Mouse (Mus musculus) hindlimb bud, embryonic 11.5 days (tissue): Measurements from ENCODE around the gene Surf4.
A peak's percentile ranks its signal among the peaks of the same experiment; 100 is the strongest.

Source experiments
- DNase-seq: peaks from one replicate; pipeline ENCODE4 v3.0.0-alpha.2; 2012; ENCODE audit warnings: low read depth, low spot score; ENCODE audit errors: extremely low spot score

Surf4 gene

DNA sequence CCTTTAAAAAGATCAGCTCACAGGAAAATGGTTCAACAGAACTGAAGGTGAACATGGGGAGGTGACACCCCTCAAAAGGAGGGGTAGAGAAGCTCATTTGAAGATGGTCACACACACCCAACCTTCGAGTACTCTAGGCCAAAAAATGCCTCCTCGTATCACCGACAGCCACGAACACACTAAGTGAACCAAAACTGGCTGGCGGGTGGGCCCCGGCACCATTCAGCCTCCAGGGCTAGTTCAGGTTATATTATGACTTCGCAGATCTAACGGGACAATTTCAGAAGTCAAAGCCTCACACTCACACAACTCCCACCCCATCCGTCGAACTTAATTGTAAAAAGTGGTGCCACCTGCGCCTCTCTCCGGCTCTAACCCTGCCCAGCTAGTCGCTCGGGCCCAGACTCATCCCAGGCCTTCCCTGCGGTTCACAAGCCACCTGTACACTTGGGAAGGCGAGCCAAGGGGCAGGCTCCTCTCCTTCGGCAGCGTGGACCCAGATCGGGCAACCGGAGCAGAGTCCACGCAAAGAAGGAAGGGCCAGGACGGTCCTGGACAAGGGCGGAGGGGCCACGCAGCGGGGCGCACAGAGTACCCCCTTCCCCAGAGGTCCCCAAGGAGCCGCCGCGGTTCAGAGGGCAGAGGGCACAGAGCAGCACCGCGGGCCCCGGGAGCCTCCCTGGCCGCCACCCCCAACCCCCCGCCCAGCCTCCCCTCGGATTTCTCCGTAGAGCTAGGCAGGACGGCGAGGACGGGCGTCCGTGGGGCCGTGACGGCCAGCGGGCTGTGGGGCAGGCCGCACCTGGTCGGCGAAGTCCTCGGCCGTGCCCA is 1.0 kb downstream of the Surf4 start:
- no peak for DNase-seq

DNA sequence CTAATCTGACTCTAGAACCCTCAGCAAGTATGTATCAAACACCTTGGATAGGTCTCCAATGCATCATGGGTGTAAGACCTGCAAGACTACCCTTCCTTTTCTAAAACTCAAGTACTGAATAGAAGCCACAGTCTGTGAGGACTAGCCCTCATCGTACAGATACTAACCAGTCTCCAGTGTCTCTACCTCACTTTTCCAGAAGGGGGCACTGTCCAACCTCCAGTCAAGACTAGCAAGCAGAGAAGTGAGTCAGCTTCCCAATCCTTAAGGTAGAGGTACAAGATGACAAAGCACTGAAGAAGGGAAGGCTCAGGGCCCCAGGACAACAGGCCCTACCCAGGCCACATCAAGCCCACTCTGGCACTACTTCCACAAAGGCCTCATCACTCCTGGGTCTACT is 3.3 kb downstream of the Surf4 start:
- no peak for DNase-seq

DNA sequence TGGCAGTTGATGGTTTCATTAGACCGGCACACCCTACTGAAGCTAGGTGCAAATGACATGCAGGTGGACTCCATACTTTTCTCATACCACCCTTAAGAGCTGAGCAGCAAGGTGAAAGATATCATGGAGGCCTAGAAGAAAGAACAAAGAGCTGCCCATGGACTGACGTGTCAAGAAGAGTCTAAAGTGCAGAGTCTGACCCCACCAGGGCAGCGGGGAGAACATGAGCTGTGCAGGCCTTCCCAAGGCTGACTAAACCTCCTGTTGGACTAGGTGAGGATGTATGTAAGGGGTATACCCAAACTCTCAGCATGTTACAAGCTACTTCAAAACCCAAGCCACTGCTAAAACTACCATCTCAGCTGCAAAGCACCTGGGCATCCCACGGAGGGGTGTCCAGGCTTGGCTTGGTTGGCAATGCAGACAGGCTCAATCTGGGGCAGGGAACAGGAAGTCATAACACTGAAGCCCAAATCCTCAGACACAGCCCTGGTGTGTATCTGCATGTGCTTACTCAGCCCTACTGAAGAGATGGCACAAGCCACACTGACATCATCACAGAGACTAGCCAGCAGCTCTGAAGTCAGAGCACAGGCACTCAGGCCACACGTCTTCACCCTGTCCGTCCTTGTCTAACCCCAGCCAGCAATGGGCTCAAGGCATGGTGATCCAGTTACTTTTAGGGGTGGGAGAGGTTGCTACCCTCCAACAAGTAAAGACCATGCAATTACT is 5.8 kb downstream of the Surf4 start:
- DNase-seq = no peak

DNA sequence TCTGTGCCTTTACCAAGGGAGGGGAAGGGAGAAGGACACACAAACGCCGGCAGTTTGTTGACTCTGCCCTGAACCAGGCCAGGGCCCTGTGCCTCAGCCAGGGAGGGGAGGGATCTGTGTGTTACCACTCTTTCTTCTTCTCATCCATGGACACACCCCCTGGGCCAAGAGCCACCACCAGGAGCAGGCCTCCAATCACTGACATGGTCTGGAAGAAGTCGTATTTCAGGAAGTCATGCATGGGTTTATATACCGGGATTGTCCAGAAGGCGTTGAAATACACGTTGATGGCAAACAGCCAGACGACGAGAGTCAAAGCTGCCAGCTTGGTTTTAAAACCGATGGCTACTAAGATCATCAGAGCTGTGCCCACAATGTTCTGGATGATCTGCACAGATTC is 11.9 kb downstream of the Surf4 start:
- no peak for DNase-seq

DNA sequence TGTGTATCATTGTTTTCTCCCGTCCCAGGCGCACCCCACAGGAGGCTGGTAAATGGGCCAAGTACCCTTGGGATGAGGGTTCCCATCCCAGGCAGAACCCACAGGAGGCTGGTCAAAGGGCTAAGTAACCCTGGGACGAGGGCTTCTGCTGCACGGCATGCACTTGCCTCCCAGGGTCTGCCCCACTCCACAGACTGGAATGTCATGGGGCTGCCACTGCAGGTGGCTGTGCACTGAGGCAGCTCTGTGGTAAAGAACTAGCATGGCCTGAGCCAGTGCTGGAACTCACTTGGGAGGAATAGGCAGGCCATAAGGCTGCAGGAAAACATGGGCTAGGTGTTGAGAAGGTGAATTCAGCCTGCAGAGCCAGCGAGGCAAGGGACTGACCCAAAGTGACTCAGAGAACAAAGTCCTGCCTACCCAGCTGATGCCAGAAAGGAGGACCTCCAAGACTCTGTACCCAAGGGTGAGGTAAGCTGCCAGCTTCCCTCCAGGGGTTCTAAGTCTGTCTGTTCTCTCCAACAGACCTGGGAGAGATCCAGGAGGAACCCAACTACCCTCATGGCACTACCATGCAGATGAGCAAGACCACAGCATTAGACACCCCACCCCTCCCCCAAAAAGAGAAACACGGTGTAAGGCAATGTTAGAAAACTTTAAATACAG is 13.4 kb downstream of the Surf4 start:
- no peak for DNase-seq

DNA sequence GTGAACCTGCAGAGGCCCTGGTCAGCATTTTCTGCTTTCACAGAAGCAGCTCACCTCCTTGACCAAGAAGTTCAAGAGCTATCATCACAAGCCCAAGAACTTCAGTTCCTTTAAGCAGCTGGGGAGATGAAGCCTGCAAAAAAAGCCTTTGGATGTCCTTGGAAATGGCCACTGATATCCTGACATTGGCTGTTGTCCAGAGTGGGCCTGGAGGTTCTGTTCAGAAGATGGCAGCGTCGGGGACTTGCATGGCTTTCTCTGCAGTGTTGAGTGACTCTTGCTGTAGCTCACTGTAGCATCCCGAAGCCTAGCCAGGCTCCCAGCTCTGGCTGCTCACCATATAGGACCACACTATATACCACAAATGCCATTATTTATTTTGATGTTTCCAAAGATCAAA is 14.0 kb downstream of the Surf4 start:
- no peak for DNase-seq

DNA sequence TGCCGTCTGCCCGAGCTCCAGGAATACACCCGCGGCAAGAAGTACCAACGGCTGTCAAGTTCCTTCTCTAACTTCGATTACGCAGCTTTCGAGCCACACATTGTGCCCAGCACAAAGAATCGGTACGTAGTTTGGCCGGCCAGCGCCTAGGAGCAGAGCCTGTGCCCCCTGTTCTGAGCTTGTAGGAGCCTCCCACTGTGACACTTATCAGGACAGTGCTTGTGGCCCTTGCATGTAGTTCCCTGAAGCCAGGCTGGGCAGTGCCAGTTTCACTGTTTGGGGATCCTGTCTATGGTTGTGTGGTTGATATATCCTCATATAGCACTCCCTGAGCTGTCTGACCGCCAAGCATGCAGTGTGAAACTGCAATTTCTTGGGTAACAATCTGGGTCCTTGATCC is 17.0 kb downstream of the Surf4 start:
- no peak for DNase-seq

DNA sequence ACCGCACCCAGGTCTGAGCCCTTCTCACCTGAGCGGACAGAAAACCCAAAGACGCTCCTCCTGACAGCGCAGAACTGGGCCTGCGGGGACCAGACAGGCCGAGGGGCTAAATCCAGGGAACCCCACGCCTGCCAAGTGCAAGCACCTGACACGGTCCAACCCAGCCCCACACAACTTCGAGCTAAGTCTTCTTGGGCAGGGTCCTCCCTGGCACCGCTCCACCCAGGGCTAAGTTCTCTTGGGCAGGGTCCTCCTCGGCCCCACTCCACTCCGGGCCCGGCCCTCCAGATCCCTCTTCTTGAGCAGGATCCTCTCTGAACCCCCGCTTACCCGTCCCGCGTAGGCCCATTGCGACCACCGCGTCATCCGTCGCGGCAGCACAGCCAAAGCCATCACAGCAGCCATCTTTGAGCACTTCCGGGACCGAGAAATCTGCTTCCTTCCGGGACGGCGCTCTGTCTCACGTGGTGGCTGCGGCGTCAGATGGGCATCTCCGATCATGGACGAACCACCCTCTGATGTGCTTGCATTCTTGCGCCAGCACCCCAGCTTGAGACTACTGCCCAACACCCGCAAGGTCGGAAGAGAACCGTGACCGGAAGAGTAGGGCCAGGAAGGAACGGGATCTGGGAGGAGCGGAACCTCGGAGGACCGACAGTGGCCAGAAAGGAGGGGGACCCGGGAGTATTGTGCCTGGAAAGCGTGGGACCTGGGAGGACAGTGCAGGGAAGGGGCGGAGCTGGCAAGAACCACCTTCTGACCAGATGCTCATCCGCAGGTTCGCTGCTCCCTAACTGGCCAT is 17.6 kb downstream of the Surf4 start, which contains the start of the genes Surf2 and Surf1:
TSS of gene Surf2 (plus strand) at position 441 of the 802 bp plus-strand sequence.
TSS of gene Surf1 (minus strand) at position 604 of the 802 bp plus-strand sequence.
- no peak for DNase-seq

DNA sequence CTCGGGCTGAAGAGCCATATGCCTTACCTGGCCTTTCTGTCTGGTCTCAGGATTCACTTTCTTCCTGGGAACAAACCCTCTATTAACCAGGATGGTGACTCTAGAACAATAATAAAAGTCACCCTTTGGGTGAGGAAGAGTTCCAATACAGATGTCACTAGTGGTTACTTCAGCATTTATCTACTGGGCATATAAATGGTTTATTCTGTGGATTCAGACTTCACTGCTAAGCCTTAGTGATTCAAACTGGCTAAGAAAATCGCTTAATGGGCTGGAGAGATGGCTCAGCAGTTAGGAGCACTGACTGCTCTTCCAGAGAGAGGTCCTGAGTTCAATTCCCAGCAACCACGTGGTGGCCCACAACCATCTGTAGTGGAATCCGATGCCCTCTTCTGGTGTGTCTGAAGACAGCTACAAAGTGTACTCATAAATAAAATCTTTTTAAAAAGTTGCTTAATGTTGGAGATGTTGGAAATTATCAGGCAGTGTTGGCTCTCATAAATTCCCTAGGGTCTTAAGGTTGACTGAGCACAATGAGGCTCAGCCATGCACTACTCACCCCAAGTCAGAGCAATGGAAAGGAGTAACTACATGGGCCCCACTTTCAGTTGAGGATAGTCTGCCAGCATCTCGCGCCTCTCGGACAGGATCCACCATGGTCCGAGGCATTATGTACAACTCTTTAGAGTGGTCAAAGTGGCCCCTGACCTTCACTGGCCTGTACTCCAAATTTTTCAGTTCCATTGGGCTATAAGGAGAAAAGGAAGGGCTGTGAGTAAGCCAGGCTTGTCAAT is 19.4 kb downstream of the Surf4 start:
- DNase-seq = no peak

DNA sequence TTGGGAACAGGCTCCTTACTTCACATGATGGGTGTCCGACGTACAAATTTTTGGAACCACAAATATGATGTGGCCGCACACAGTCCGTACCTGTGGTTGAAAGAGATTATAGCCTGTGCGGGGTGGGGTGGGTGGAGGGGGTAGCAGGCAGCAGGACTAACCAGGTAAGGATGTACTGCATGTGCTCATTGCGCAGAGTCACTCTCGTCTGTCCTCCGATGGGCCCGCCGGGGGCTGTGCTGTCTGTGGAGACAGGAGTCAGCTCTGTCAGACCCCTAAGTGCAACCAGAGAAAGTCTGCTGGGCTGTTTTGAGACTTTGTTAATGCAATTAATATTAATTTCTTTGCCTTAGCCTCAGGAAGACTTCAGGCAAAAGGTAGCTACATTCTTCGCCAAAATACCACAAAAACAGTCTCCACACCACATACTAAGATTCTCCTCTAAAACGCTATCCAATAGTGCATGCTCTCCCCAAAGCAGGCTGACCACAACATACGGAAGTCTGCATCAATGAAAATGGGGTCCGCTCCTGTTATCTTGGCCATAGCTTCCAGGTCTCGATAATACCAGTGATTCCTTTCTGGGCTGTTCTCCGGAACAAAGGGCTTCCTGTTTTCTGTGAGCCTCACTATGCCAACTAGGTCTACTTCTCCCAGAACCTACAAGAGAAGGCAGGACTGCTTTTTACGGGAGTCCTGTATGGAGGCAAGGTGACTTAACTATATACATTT is 20.1 kb downstream of the Surf4 start:
- no peak for DNase-seq

DNA sequence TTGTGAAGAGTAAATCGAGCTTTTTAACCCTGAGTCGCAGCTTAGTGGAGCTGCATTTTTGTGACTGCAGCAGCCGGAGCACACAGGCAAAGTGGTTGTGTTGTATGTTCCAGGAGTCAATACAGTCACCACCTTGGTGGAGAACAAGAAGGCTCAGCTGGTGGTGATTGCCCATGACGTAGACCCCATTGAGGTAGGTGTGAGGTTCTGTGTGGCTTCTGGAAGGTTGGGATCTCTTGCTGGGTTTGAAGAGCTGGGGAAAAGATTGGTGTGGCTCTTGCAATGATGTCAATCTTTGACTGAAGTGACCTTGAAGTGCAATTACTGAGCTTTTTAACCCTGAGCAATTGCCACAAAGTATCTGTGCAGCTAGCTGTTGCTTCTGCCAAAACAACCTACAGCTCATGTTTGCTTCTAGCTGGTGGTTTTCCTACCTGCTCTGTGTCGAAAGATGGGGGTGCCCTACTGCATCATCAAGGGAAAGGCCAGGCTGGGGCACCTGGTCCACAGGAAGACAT is 21.4 kb downstream of the Surf4 start:
- DNase-seq = no peak

DNA sequence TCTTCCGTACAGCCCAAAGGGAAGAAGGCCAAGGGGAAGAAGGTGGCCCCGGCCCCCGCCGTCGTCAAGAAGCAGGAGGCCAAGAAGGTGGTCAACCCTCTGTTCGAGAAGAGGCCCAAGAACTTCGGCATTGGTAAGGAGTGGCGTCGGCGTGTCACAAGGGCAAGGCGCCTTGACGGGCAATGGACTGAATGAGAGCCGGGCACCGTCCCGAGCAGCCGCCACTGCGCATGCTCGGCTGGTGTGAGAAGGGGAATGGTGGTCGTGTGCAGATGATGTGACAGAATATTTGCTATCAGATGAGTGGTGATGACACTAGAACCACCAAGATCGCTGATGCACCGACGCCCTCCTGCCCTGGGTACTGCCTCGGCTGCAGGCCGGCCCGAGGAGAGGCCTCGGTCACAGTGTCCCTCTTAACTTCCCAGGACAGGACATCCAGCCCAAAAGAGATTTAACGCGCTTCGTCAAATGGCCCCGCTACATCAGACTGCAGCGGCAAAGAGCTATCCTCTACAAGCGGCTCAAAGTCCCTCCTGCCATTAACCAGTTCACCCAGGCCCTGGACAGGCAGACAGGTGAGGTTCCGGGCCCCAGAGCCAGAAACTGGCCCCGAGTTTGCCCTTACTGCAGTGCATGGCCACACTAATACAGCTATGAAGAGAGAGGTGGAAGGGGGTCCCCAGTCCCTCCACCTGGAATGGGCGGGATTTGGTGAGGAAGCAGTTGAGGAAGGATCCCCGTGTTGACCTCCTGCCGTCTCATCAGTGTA is 22.5 kb downstream of the Surf4 start:
- DNase-seq = no peak

DNA sequence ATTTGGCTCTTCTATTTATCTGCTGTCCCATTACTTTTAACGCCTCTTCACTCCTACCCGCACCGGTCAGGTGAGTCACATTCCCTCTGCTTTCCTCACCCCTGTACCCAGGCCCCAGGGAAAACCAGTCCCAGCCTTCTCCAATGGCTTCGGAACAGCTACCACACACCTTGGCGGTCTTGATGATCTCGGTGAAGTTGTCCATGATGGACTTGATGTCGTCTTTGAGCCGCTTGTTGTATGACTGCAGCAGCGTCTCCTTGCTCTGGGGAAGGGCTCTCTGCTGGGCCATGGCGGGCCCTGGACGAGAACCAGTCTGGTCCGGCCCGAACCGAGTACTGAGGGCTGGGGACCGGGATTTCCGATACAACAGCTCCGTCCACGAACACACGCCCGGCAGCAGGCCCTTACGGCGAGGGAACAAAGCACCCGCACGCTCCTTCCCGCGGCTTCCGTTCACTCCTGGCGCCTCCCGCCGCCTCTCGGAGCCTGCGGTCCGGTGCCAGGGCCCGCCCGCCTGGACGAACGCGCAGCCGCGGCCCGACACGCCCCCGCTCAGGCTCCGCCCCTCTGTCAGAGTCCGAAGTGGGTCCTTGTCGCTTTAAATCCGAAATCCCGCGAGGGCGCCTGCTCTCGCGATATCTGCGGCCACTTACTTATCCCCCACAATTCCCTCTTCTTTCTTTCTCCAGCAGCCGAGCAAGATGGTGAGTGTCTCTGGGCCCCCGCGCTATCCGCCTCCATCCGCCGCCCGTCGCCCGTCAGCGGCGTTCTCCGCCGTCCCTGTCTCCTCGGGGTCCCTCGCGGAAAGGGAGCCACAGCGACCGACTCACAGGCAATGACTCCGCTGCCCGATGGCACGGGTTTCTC is 23.4 kb downstream of the Surf4 start, which contains the start of the genes Med22 and Rpl7a:
TSS of gene Med22 (minus strand) at position 554 of the 870 bp plus-strand sequence.
TSS of gene Rpl7a (plus strand) at position 641 of the 870 bp plus-strand sequence.
- DNase-seq = peak; percentile 98

DNA sequence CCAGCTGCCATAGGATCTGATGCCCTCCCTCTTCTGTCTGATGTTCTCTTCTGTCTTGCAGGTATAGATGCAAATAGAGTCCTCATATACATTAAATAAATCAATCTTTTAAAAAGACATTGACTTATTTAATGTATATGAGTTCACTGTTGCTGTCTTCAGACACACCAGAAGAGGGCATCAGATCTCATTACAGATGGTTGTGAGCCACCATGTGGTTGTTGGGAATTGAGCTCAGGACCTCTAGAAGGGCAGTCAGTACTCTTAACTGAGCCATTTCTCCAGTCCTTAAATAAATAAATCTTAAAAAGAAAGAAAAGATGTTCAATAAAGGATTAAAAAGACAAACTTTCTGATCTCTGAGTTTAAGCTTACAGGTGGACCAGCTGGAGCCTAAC is 24.3 kb downstream of the Surf4 start:
- DNase-seq = no peak

DNA sequence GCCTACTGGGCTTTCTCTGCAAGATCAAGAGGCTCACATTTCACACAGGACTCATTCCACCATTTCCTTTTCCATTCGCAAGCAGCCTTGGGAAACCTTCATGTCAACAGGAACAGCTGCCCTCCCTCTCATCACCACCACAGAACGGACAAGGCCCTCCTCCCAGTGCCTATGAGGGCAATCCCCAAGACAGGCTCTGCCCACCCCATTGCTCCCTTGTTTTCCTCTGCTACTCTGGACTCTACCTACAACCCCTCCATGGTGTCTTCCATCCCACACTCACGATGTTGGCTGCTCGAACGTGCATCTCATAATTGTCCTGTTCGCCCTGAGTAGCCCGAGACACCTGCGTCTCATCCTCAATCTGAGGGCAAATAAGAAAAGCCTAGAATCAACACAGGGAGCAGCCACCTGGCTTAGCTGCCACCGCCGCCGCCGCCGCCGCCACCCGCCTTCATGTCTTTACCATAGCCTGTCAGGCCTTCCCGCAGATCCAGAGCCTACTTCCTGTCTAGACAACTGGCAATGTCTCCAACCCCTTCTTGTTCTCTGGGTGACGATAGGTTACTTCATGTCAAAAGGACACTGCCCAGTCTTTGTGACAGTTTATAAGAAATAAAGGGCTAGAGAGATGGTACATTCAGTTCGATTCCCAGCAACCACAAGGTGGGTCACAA is 24.9 kb downstream of the Surf4 start:
- DNase-seq = no peak

DNA sequence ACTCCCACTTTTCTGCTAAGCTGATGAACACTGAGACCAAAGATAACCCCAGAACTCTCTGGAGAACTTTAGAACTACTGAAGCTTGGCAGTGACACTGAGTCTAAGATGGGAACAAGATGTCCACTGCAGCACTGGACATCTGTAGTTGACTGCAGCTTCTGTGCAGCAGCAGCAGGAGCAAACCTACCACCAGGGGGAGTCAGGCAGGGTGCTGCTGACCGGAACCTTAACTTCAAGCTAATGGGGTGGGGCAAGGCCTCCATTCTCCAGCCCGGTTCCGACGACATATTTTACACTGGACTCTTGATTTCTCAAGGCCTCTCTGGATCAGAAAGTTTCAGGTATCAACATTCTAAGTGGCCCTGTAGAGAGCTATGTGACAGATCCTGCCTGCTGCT is 26.6 kb downstream of the Surf4 start:
- DNase-seq = no peak

DNA sequence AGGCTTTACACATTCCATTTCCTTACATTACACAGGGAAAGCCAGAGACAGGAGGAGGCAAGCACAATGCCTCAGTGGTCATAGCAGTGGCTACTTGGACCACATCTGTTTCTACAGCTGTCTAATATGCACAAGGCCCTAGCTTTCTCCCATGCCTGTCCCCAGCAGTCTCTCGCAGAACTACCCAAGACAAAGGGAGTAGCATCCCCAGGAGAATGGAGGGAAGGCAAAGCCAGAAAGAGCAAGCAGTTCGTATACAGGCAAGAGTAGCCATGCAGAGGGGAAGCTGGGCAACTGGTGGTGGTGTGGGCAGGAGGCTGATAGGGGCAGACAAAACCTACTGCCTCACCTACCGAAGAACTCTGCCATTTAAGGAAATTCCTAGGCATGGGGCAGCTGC is 27.3 kb downstream of the Surf4 start:
- DNase-seq = no peak
